Mouse (Mus musculus) duodenum, adult 2 months (tissue): ENCODE results near the gene Slc39a11. TPM values are rescaled to one million over a fixed set of nuclear protein-coding genes. Genes with fewer than 3 reads are reported as not detected.

Experiments used
- polyA plus RNA-seq: library from polyadenylated mRNA; depleted of rRNA; stranded (reverse); fragments of >200 nt; gene quantifications from 2 replicates; pipeline ENCODE4 v1.2.3, GENCODE M21; 2012; ENCODE audit warnings: low replicate concordance; rRNA removed

Gene Slc39a11
- polyA plus RNA-seq: 46.2 and 59.4 TPM in 2 replicates

GRCm38 (mm10) chr11:113649353-113650210, at the start of gene Slc39a11:
Gene Slc39a11 (minus strand): TSS chr11:113650079.

GRCm38 (mm10) chr11:113683957-113684706, 34.3 kb upstream of the Slc39a11 start, which contains the start of the genes Fam104a and D11Wsu47e:
Gene Fam104a (minus strand): TSS chr11:113684155.
Gene D11Wsu47e (plus strand): TSS chr11:113684412.

DNA sequence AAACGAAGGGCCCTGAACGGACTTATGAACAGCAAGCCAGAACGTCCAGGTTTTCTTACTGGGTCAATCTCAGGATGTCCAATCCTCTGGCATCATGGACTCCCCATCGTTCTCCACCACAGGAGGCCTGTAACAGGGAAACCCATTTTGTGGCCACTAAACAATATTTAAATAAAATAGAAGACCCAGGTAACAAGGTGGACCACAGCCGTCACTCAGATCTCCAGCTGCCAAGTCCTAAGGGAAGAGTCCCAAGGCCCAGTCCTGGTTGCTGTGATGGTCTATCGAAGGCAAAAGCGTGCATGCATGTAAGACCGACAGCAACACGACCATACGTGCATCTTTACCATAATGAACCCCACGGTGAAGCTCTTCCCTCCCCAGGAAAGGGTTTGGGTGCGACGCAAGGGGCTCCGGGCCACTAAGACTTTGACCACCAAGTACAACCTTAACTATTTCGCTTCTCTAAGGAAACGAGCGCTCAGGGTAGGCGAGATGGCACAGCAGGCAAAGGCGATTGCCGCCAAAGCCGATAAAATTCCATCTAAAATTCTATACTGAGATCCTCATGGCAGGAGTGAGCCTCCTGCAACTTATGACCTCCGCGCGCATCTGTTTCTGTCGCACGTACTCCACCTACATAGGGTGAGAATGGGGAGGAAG, 1.1 kb downstream of the Slc39a11 start, which contains the start of gene Cog1:
Gene Cog1, plus strand, starts transcription at position 480 of the 663 bp plus-strand sequence.

GRCm38 (mm10) chr11:113618672-113619419, 31.0 kb downstream of the Slc39a11 start, which contains the start of gene Sstr2:
Gene Sstr2 (plus strand): TSS chr11:113619342.

Other genes with a start within 250 kb of the Slc39a11 start
- gene Sstr2, start 30.7 kb downstream of the Slc39a11 start, polyA plus RNA-seq: 0.40 and 1.5 TPM in 2 replicates
- gene Cog1, start 910 bp downstream of the Slc39a11 start, polyA plus RNA-seq: 40.2 and 45.0 TPM in 2 replicates
- gene Fam104a, start 34.1 kb upstream of the Slc39a11 start, polyA plus RNA-seq: 39.0 and 50.2 TPM in 2 replicates
- gene D11Wsu47e, start 34.3 kb upstream of the Slc39a11 start, polyA plus RNA-seq: 2.1 and 2.4 TPM in 2 replicates
- gene Cpsf4l, start 59.9 kb upstream of the Slc39a11 start, polyA plus RNA-seq: not detected in 2 replicates
- 37.4 and 41.7 TPM in 2 replicates for gene Cdc42ep4, start 101.8 kb upstream of the Slc39a11 start, polyA plus RNA-seq